Mouse (Mus musculus): Measurements from ENCODE around the gene Wfdc21. TPM values are rescaled to one million over a fixed set of nuclear protein-coding genes. Genes with fewer than 3 reads are reported as not detected.

Gene Wfdc21
- polyA plus RNA-seq, 1 experiment from 2014 or later = 0.99 TPM

DNA sequence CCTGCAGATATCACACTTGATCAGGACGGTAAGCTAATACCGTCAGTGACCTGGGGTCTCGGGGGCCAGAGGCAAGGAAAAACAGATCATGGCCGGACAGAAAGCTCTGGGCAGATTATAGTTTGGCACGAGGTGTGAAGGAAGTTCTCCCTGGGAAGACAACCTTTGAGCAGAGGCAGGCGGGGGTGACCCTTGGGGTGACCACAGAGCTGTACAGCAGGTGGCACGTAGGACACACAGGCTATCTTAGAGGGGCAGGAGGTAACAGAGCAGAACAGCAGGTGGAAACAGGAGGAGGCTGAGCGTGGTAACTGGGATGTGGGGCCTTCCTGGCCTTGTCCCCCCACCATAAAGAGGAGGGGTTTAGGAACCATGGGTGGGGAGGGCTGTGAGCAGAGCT, 41.6 kb downstream of the Wfdc21 start:
- WGBS = 72% methylated on average over 8 of the region's 8 CpGs
- H3K27me3 ChIP-seq (ENCODE audit: insufficient read depth, low read length) = no peaks in the 10 kb centered on the region
- no peak overlapping the region for H3K4me2 ChIP-seq
- DNase-seq = no peak
- ATAC-seq (ENCODE audit: insufficient read depth) = no peak
- no peaks in the 10 kb centered on the region for H3K4me1 ChIP-seq (ENCODE audit: insufficient read depth)
- no peak overlapping the region for H3K4me3 ChIP-seq (ENCODE audit: low read depth, low read length)
- no peak overlapping the region for H3K9ac ChIP-seq
- no peak for TF ChIP-seq CTCF (IDR thresholded peaks at IDR 0.05; ENCODE audit: low read depth)
- H3K36me3 ChIP-seq (ENCODE audit: insufficient read depth) = peaks cover 4% of the 10 kb centered on the region; the same call in 1 of the 2 replicates
- H3K9me3 ChIP-seq (ENCODE audit: low read depth, low read length) = no peaks in the 10 kb centered on the region
- no peak overlapping the region for H3K27ac ChIP-seq (ENCODE audit: low read depth)

DNA sequence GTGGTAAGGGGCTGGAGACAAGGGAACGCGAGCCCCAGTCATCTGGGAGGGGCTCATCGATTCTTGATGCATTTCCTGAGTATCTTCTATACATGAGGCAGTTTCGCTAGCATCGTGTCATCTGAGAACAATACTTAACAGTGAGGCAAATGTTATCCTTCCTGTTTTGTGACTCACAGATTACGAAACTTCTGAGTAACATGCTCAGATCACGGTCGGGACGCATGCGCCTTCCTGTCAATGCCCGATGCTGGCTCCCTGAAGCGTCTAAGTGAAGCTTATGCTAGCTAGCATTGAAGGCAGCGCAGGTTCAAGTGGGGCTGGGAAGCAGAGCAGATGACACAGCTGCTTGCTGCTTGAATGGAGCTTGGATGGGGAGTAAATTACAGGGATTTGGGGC, 42.5 kb downstream of the Wfdc21 start:
- Histone ChIP-seq H3K4me2 (peak overlapping the region; percentile 18; the same call in 1 of the 2 replicates), H3K9me3 (ENCODE audit: low read depth, low read length) (no peaks in the 10 kb centered on the region), H3K27me3 (ENCODE audit: insufficient read depth, low read length) (no peaks in the 10 kb centered on the region), H3K9ac (no peak overlapping the region), H3K36me3 (ENCODE audit: insufficient read depth) (no peaks in the 10 kb centered on the region), H3K4me3 (ENCODE audit: low read depth, low read length) (no peak overlapping the region), H3K27ac (ENCODE audit: low read depth) (no peak overlapping the region), H3K4me1 (ENCODE audit: insufficient read depth) (no peaks in the 10 kb centered on the region)
- no peak for TF ChIP-seq CTCF (IDR thresholded peaks at IDR 0.05; ENCODE audit: low read depth)
- 56% methylated on average over 13 of the region's 13 CpGs for WGBS
- DNase-seq (peak; percentile 60), ATAC-seq (ENCODE audit: insufficient read depth) (no peak)

DNA sequence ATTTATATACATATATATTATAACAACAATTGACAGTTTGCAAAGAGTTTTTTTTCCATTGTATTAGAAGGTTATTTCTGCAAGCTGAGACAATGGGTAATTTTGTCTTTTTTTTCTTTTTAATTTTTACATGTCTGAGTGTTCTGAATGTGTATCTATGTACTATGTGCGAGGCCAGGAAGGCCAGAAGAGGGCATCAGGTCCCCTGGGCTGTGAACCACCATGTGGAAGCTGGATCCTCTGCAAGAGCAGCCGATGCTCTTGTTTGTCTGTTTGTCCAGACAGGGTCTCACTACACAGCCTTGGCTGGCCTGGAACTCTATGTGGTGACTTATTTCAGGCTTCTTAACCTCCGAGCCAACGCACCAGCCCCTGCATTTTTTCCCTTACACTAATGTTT, 44.4 kb downstream of the Wfdc21 start:
- Histone ChIP-seq H3K27me3 (ENCODE audit: insufficient read depth, low read length) (no peaks in the 10 kb centered on the region), H3K27ac (ENCODE audit: low read depth) (no peak overlapping the region), H3K36me3 (ENCODE audit: insufficient read depth) (no peaks in the 10 kb centered on the region), H3K9me3 (ENCODE audit: low read depth, low read length) (no peaks in the 10 kb centered on the region), H3K4me3 (ENCODE audit: low read depth, low read length) (no peak overlapping the region), H3K4me2 (no peak overlapping the region), H3K4me1 (ENCODE audit: insufficient read depth) (no peaks in the 10 kb centered on the region), H3K9ac (no peak overlapping the region)
- no peak for ATAC-seq (ENCODE audit: insufficient read depth)
- 29% methylated on average over 4 of the region's 4 CpGs for WGBS
- no peak for DNase-seq
- peak; percentile 21; the same call in 1 of the 2 replicates for TF ChIP-seq CTCF (IDR thresholded peaks at IDR 0.05; ENCODE audit: low read depth)

DNA sequence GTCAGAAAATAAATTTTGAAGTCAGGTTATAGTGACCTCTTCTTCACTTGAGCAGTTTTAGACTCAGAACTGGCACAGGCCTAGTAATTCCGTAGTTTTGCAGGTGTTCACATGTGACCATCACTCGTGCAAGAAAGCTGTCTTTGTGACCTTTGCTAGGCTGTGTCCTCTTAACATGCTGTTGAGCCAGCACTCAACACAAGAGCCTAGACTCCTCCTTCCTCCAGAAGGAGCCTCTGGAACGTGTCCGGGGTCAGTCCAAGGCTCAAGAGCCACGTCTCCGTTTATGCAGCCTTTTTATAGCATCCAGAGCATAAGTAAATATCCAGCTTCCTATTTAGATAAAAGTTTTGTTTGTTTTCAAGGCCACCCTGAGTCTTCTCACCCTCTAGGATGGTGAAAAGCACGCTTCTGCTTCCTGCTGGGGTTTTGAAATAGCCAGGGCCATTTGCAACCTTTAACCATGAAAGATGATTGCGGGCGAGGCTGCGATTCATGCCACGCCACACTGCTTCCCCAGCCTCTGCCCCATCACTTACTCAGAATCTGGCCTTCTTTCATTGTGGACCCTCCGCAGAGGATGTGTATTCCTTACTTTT, 45.7 kb downstream of the Wfdc21 start:
- Histone ChIP-seq H3K36me3 (ENCODE audit: insufficient read depth) (no peaks in the 10 kb centered on the region), H3K27ac (ENCODE audit: low read depth) (no peak overlapping the region), H3K9ac (no peak overlapping the region), H3K4me3 (ENCODE audit: low read depth, low read length) (no peak overlapping the region), H3K27me3 (ENCODE audit: insufficient read depth, low read length) (no peaks in the 10 kb centered on the region), H3K4me2 (no peak overlapping the region), H3K4me1 (ENCODE audit: insufficient read depth) (no peaks in the 10 kb centered on the region), H3K9me3 (ENCODE audit: low read depth, low read length) (no peaks in the 10 kb centered on the region)
- WGBS = 59% methylated on average over 12 of the region's 12 CpGs
- no peak for TF ChIP-seq CTCF (IDR thresholded peaks at IDR 0.05; ENCODE audit: low read depth)
- no peak for DNase-seq
- ATAC-seq (ENCODE audit: insufficient read depth) = no peak

DNA sequence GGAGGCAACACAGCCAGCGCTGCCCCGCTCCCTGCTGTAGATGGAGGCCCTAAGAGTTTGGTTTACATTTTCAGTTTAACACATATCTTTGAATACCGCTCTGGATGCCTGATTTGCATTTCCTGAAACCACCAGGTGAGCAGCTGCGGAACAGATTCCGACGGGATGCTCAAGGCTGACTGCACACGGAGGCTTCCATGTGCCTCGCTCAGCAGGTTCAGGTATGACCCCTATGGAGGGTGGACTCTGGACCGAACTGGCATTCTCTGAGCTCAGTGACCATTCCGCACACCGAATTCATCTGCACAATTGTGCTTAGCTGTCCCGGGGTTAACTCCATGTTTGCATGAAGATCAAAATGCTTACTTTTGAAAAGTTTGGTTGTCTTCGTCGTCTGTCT, 46.5 kb downstream of the Wfdc21 start:
- Histone ChIP-seq H3K4me2 (no peak overlapping the region), H3K4me3 (ENCODE audit: low read depth, low read length) (no peak overlapping the region), H3K36me3 (ENCODE audit: insufficient read depth) (no peaks in the 10 kb centered on the region), H3K9me3 (ENCODE audit: low read depth, low read length) (no peaks in the 10 kb centered on the region), H3K9ac (no peak overlapping the region), H3K4me1 (ENCODE audit: insufficient read depth) (no peaks in the 10 kb centered on the region), H3K27ac (ENCODE audit: low read depth) (no peak overlapping the region), H3K27me3 (ENCODE audit: insufficient read depth, low read length) (no peaks in the 10 kb centered on the region)
- DNase-seq (no peak), ATAC-seq (ENCODE audit: insufficient read depth) (no peak)
- WGBS = 75% methylated on average over 14 of the region's 14 CpGs
- no peak for TF ChIP-seq CTCF (IDR thresholded peaks at IDR 0.05; ENCODE audit: low read depth)

GRCm38 (mm10) chr11:83796112-83796511, 49.4 kb downstream of the Wfdc21 start:
- ATAC-seq (ENCODE audit: insufficient read depth) (0 out of 2 replicates have a peak, but pooled peaks have one; percentile 38), DNase-seq (peak; percentile 74)
- H3K4me2 ChIP-seq = no peak overlapping the region
- H3K9me3 ChIP-seq (ENCODE audit: low read depth, low read length) = no peaks in the 10 kb centered on the region
- no peak for TF ChIP-seq CTCF (IDR thresholded peaks at IDR 0.05; ENCODE audit: low read depth)
- H3K4me1 ChIP-seq (ENCODE audit: insufficient read depth) = no peaks in the 10 kb centered on the region
- H3K27ac ChIP-seq (ENCODE audit: low read depth) = no peak overlapping the region
- no peak overlapping the region for H3K4me3 ChIP-seq (ENCODE audit: low read depth, low read length)
- H3K36me3 ChIP-seq (ENCODE audit: insufficient read depth) = no peaks in the 10 kb centered on the region
- H3K9ac ChIP-seq = no peak overlapping the region
- H3K27me3 ChIP-seq (ENCODE audit: insufficient read depth, low read length) = no peaks in the 10 kb centered on the region
- 64% methylated on average over 6 of the region's 6 CpGs for WGBS

- ATAC-seq (ENCODE audit: insufficient read depth) (no peak), DNase-seq (no peak)
- Histone ChIP-seq H3K27ac (ENCODE audit: low read depth) (no peak overlapping the region), H3K27me3 (ENCODE audit: insufficient read depth, low read length) (no peaks in the 10 kb centered on the region), H3K4me2 (no peak overlapping the region), H3K36me3 (ENCODE audit: insufficient read depth) (no peaks in the 10 kb centered on the region), H3K9me3 (ENCODE audit: low read depth, low read length) (no peaks in the 10 kb centered on the region), H3K4me3 (ENCODE audit: low read depth, low read length) (no peak overlapping the region), H3K4me1 (ENCODE audit: insufficient read depth) (no peaks in the 10 kb centered on the region), H3K9ac (no peak overlapping the region)
- no peak for TF ChIP-seq CTCF (IDR thresholded peaks at IDR 0.05; ENCODE audit: low read depth)
- WGBS = 70% methylated on average over 10 of the region's 10 CpGs
These were observed 50.4 kb downstream of the Wfdc21 start for GRCm38 (mm10) chr11:83796980-83797608.

Data from lung, embryonic 14.5 days (tissue).